Mouse (Mus musculus) stomach, embryonic 16.5 days (tissue): Measurements from ENCODE around the gene Cep41. TPM values are rescaled to one million over a fixed set of nuclear protein-coding genes. Genes with fewer than 3 reads are reported as not detected.

ENCODE experiments used
- ATAC-seq: fragments of 200-750 bp; cut with Nextera tagmentation; 2 replicates; pipeline ENCODE4 v1.8.0; 2017; ENCODE audit warnings: moderate number of reproducible peaks, moderate TSS enrichment; ENCODE audit not compliant: insufficient read depth, low FRiP score
- H3K27ac ChIP-seq: fragments of 300-500 bp; sonication (generic); 2 replicates; pipeline ENCODE4 v1.5.1; 2014; ENCODE audit warnings: low read length
- H3K27me3 ChIP-seq: fragments of 300-500 bp; sonication (generic); 2 replicates; pipeline ENCODE4 v1.6.1; 2014; ENCODE audit warnings: low read length, control low read depth, mixed read lengths; ENCODE audit not compliant: control insufficient read depth, insufficient read depth
- H3K36me3 ChIP-seq: fragments of 300-500 bp; sonication (generic); 2 replicates; pipeline ENCODE4 v1.6.1; 2014; ENCODE audit warnings: low read length; ENCODE audit not compliant: control insufficient read depth, insufficient read depth
- H3K4me1 ChIP-seq: fragments of 300-500 bp; sonication (generic); 2 replicates; pipeline ENCODE4 v1.6.1; 2014; ENCODE audit warnings: low read length, control low read depth, mixed read lengths; ENCODE audit not compliant: control insufficient read depth, insufficient read depth
- H3K4me2 ChIP-seq: fragments of 300-500 bp; sonication (generic); 2 replicates; pipeline ENCODE4 v1.6.1; 2014; ENCODE audit warnings: low read depth, low read length, mixed read lengths
- H3K4me3 ChIP-seq: fragments of 300-500 bp; sonication (generic); replicated peaks from 2 replicates; pipeline ENCODE4 v1.5.1; 2014; ENCODE audit warnings: mild to moderate bottlenecking, low read length
- H3K9ac ChIP-seq: fragments of 300-500 bp; sonication (generic); 2 replicates; pipeline ENCODE4 v1.6.1; 2014; ENCODE audit warnings: low read length
- H3K9me3 ChIP-seq: fragments of 300-500 bp; sonication (generic); replicated peaks from 2 replicates; pipeline ENCODE4 v1.6.1; 2016; ENCODE audit warnings: low read length, control low read depth; ENCODE audit not compliant: control insufficient read depth
- WGBS: fragments of 180-500 bp; shearing (Covaris S2); extraction: QIAGEN DNeasy Blood & Tissue Kit; methylation state at CpG from one replicate; pipeline ENCODE4 v1.1.7; 2014; 5-methylcytosine and 5-hydroxymethylcytosine counted together
- polyA plus RNA-seq: library from polyadenylated mRNA; unstranded; fragments of >200 nt; fragmentation: Nextera tagmentation; extraction: Ambion mirVana; gene quantifications from 2 replicates; pipeline ENCODE4 v1.2.1, GENCODE M21; 2015

Gene Cep41
- polyA plus RNA-seq, 1 experiment from 2014 or later, result 11.6 TPM

GRCm38 (mm10) chr6:30617020-30617958, 76.3 kb downstream of the Cep41 start:
- Histone ChIP-seq H3K4me2 (peak overlapping the region; percentile 26; the same call in 1 of the 2 replicates), H3K27me3 (no peaks in the 10 kb centered on the region), H3K4me3 (no peak overlapping the region; the same call in 1 of the 2 replicates), H3K9me3 (no peaks in the 10 kb centered on the region), H3K27ac (no peak overlapping the region), H3K9ac (peak overlapping the region; percentile 62), H3K4me1 (peaks cover 27% of the 10 kb centered on the region), H3K36me3 (no peaks in the 10 kb centered on the region)
- peak; percentile 6; the same call in 1 of the 2 replicates for ATAC-seq
- 17% methylated on average over 13 of the region's 13 CpGs for WGBS

GRCm38 (mm10) chr6:30616491-30616941, 77.0 kb downstream of the Cep41 start:
- no peak overlapping the region for H3K4me3 ChIP-seq
- H3K27ac ChIP-seq, result no peak overlapping the region
- no peaks in the 10 kb centered on the region for H3K27me3 ChIP-seq
- H3K36me3 ChIP-seq, result no peaks in the 10 kb centered on the region
- no peaks in the 10 kb centered on the region for H3K9me3 ChIP-seq
- peak overlapping the region; percentile 62 for H3K9ac ChIP-seq
- 0 out of 2 replicates have a peak overlapping the region, but pooled peaks have one; percentile 23 for H3K4me2 ChIP-seq
- 20% methylated on average over 8 of the region's 8 CpGs for WGBS
- no peak for ATAC-seq
- H3K4me1 ChIP-seq, result peaks cover 27% of the 10 kb centered on the region

GRCm38 (mm10) chr6:30615741-30616140, 77.8 kb downstream of the Cep41 start:
- 41% methylated on average over 4 of the region's 4 CpGs for WGBS
- Histone ChIP-seq H3K4me2 (no peak overlapping the region), H3K9me3 (no peaks in the 10 kb centered on the region), H3K4me3 (no peak overlapping the region), H3K27ac (no peak overlapping the region), H3K4me1 (peaks cover 27% of the 10 kb centered on the region), H3K36me3 (no peaks in the 10 kb centered on the region), H3K9ac (no peak overlapping the region), H3K27me3 (no peaks in the 10 kb centered on the region)
- ATAC-seq, result no peak

- H3K27ac ChIP-seq, result no peak overlapping the region
These were observed 79.3 kb downstream of the Cep41 start for GRCm38 (mm10) chr6:30614251-30614650.

GRCm38 (mm10) chr6:30611212-30611611, 82.3 kb downstream of the Cep41 start:
- Histone ChIP-seq H3K9me3 (no peaks in the 10 kb centered on the region), H3K27ac (no peak overlapping the region), H3K4me3 (no peak overlapping the region), H3K27me3 (no peaks in the 10 kb centered on the region), H3K9ac (no peak overlapping the region), H3K4me2 (no peak overlapping the region), H3K36me3 (no peaks in the 10 kb centered on the region), H3K4me1 (peaks cover 3% of the 10 kb centered on the region)
- WGBS, result 77% methylated on average over 5 of the region's 5 CpGs
- ATAC-seq, result no peak

More at GRCm38 (mm10) chr6:30614251-30614650, 79.3 kb downstream of the Cep41 start:
- ATAC-seq, result no peak
- no peaks in the 10 kb centered on the region for H3K36me3 ChIP-seq
- WGBS, result 80% methylated on average over 6 of the region's 6 CpGs
- H3K4me2 ChIP-seq, result no peak overlapping the region
- no peak overlapping the region for H3K4me3 ChIP-seq
- no peaks in the 10 kb centered on the region for H3K9me3 ChIP-seq
- no peak overlapping the region for H3K9ac ChIP-seq
- H3K27me3 ChIP-seq, result no peaks in the 10 kb centered on the region
- H3K4me1 ChIP-seq, result peaks cover 27% of the 10 kb centered on the region

- H3K4me2 ChIP-seq, result no peak within 1 kb of the TSS
- no peak within 1 kb of the TSS for H3K9ac ChIP-seq
- no peak within 1 kb of the TSS for H3K27ac ChIP-seq
- WGBS, result 91% methylated on average over 7 of the region's 7 CpGs
- H3K36me3 ChIP-seq, result no peaks in the 10 kb centered on the region
- H3K4me3 ChIP-seq, result no peak within 1 kb of the TSS
- no peaks in the 10 kb centered on the region for H3K4me1 ChIP-seq
- no peak for ATAC-seq
- no peaks in the 10 kb centered on the region for H3K27me3 ChIP-seq
- H3K9me3 ChIP-seq, result no peaks in the 10 kb centered on the region
These were observed 82.8 kb downstream of the Cep41 start, which contains the start of gene Cpa5 for GRCm38 (mm10) chr6:30610710-30611109. Gene Cpa5 (plus strand): TSS chr6:30611010.

- 65% methylated on average over 5 of the region's 5 CpGs for WGBS
These were observed 87.9 kb downstream of the Cep41 start for GRCm38 (mm10) chr6:30605672-30606071.

GRCm38 (mm10) chr6:30605111-30605510, 88.4 kb downstream of the Cep41 start:
- no peak overlapping the region for H3K4me2 ChIP-seq
- no peaks in the 10 kb centered on the region for H3K9me3 ChIP-seq
- WGBS, result 89% methylated on average over 4 of the region's 4 CpGs
- ATAC-seq, result no peak
- no peak overlapping the region for H3K4me3 ChIP-seq
- H3K4me1 ChIP-seq, result no peaks in the 10 kb centered on the region
- no peaks in the 10 kb centered on the region for H3K36me3 ChIP-seq
- H3K27me3 ChIP-seq, result no peaks in the 10 kb centered on the region
- no peak overlapping the region for H3K27ac ChIP-seq
- H3K9ac ChIP-seq, result no peak overlapping the region

More at GRCm38 (mm10) chr6:30605672-30606071, 87.9 kb downstream of the Cep41 start:
- ATAC-seq, result no peak
- H3K27me3 ChIP-seq, result no peaks in the 10 kb centered on the region
- no peaks in the 10 kb centered on the region for H3K4me1 ChIP-seq
- H3K27ac ChIP-seq, result no peak overlapping the region
- no peak overlapping the region for H3K4me2 ChIP-seq
- H3K9ac ChIP-seq, result no peak overlapping the region
- no peaks in the 10 kb centered on the region for H3K9me3 ChIP-seq
- H3K4me3 ChIP-seq, result no peak overlapping the region
- H3K36me3 ChIP-seq, result no peaks in the 10 kb centered on the region

- Histone ChIP-seq H3K27ac (no peak overlapping the region), H3K27me3 (no peaks in the 10 kb centered on the region), H3K4me1 (no peaks in the 10 kb centered on the region), H3K4me3 (no peak overlapping the region), H3K36me3 (no peaks in the 10 kb centered on the region), H3K9ac (no peak overlapping the region), H3K9me3 (no peaks in the 10 kb centered on the region), H3K4me2 (no peak overlapping the region)
- no peak for ATAC-seq
- 61% methylated on average over 7 of the region's 7 CpGs for WGBS
These were observed 89.1 kb downstream of the Cep41 start for GRCm38 (mm10) chr6:30604342-30604867.
